16 mouse cellular contexts compared by ENCODE assay signal in the genomic region with DNA sequence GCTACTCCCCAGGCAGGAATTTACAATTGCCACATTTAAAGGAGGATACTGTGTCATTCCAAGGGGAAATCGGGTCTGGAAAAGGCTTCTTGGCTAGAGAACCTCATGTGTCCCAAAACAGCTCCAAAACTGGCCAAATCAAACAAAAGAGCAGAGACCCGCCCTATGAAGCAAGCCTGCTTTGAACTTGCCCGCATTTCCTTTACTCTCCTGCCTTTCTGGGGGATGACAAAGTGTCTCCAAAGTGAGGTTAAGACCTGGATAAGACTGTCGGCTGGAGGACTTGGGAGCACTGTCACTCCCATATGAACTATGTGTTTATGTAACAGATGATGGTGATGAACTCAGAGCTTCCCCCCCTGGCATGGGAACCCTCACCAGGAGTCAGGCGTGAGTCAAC. TPM values are rescaled to one million over a fixed set of nuclear protein-coding genes. Genes with fewer than 3 reads are reported as not detected.
A peak's percentile ranks its signal among the peaks of the same experiment; 100 is the strongest.
DNase-seq lines count a peak whose midpoint lies in the region; ATAC-seq and TF ChIP-seq lines count a peak whose summit lies in the region.
"Had no signal": no experiment of that assay in that cellular context is flagged by ENCODE, and none has a peak within 500 bp of the region (broad histone marks: within the 10 kb centered on the region; RNA-seq: fewer than 3 reads in every experiment).

No protein-coding gene starts in this region.

- dilution Hi-C loops in CH12.LX (cut with MboI; ENCODE audit: extremely low pct_ligation_motif_present, extremely low pct_unique_long_range_greater_than_20kb, low sequenced_read_pairs) = no loop called here

- in situ Hi-C loops in CH12.LX (cut with MboI; ENCODE audit: low pct_ligation_motif_present, low pct_unique_long_range_greater_than_20kb, low sequenced_read_pairs) = loop anchor here (25.0 kb wide), 1 partner anchor 654 kb away; no protein-coding TSS in a partner anchor

- no peak for DNase-seq in hindbrain, embryonic 14.5 days (ENCODE audit: low spot score)
- DNase-seq in 3134 (ENCODE audit: extremely low read depth, insufficient read length, low spot score) (peak; percentile 57), CH12.LX (ENCODE audit: extremely low read depth) (no peak)
- peak; percentile 84 to 85 for DNase-seq in heart, adult 9 months (ENCODE audit: low spot score in 2 of 2)
- no peak for DNase-seq in cerebellum, postnatal 4 days (ENCODE audit: low spot score in 2 of 2)
- no peak for DNase-seq in kidney, postnatal 10 days
- DNase-seq: cerebellum, adult 9-11 months; gastrocnemius, postnatal 14 days; left cerebral cortex, postnatal 4 days; liver, postnatal 0 days; right cerebral cortex, postnatal 25 days had no signal

- H3K36me3 ChIP-seq in hindbrain, embryonic 14.5 days (replicated peaks; ENCODE audit: control insufficient read depth, insufficient read depth) = peaks cover 19% of the 10 kb centered on the region
- peaks cover 4% of the 10 kb centered on the region; the same call in 1 of the 2 replicates for H3K36me3 ChIP-seq in hindbrain, embryonic 16.5 days (ENCODE audit: control insufficient read depth, insufficient read depth, low read length)
- peaks cover 7 to 15% of the 10 kb centered on the region in 2 experiments for H3K36me3 ChIP-seq in CH12.LX (replicated peaks in 1 of 2; ENCODE audit: control insufficient read depth in 1 of 2, insufficient read depth in 1 of 2, low read length in 1 of 2)

- H3K79me2 ChIP-seq in CH12.LX (replicated peaks; ENCODE audit: control insufficient read depth, extremely low read depth, insufficient read depth, poor library complexity, severe bottlenecking) = peaks cover 43% of the 10 kb centered on the region

- WGBS in hindbrain, embryonic 14.5 days = 75% methylated on average over 5 of the region's 5 CpGs
- 62% methylated on average over 5 of the region's 5 CpGs for WGBS in hindbrain, embryonic 16.5 days

- no peaks in the 10 kb centered on the region for H3K9me3 ChIP-seq in hindbrain, embryonic 14.5 days (ENCODE audit: control insufficient read depth, low read length)
- H3K9me3 ChIP-seq in hindbrain, embryonic 16.5 days (ENCODE audit: control insufficient read depth, low read length) = no peaks in the 10 kb centered on the region
- H3K9me3 ChIP-seq in CH12.LX (replicated peaks; ENCODE audit: low read length) = no peaks in the 10 kb centered on the region
- H3K9me3 ChIP-seq: embryonic facial prominence, embryonic 12.5 days; forebrain, embryonic 12.5 days; hindbrain, embryonic 10.5 days; megakaryocyte, embryonic 14.5 days had no signal

- no peak overlapping the region for H3K4me3 ChIP-seq in hindbrain, embryonic 14.5 days (replicated peaks; ENCODE audit: low read length)
- H3K4me3 ChIP-seq in hindbrain, embryonic 16.5 days (ENCODE audit: low read length) = no peak overlapping the region
- H3K4me3 ChIP-seq in CH12.LX (replicated peaks in 1 of 3; ENCODE audit: low read depth in 2 of 3, low read length in 2 of 3, poor library complexity in 1 of 3) = peak overlapping the region in 1 of 3 experiments; percentile 72
- H3K4me3 ChIP-seq: embryonic facial prominence, embryonic 12.5 days; forebrain, embryonic 12.5 days; hindbrain, embryonic 10.5 days; megakaryocyte, embryonic 14.5 days had no signal

- TF ChIP-seq RAD21 in CH12.LX (IDR thresholded peaks at IDR 0.05; ENCODE audit: low read depth, low read length) = no peak

- peak overlapping the region; percentile 47; the same call in 1 of the 2 replicates for H3K27ac ChIP-seq in hindbrain, embryonic 14.5 days
- no peak overlapping the region for H3K27ac ChIP-seq in hindbrain, embryonic 16.5 days (ENCODE audit: low read depth, low read length)
- peak overlapping the region; percentile 46; the same call in 1 of the 2 replicates for H3K27ac ChIP-seq in CH12.LX (ENCODE audit: insufficient read depth, low read depth)
- H3K27ac ChIP-seq: embryonic facial prominence, embryonic 12.5 days; forebrain, embryonic 12.5 days; hindbrain, embryonic 10.5 days had no signal

- no peak for ATAC-seq in hindbrain, embryonic 14.5 days (ENCODE audit: low FRiP score)
- no peak for ATAC-seq in hindbrain, embryonic 16.5 days
- ATAC-seq: liver, postnatal 0 days had no signal

- no peak for TF ChIP-seq EP300 in CH12.LX (IDR thresholded peaks at IDR 0.05; ENCODE audit: low read length)

- no peak overlapping the region for H3K9ac ChIP-seq in hindbrain, embryonic 14.5 days
- H3K9ac ChIP-seq in hindbrain, embryonic 16.5 days (ENCODE audit: low read depth, low read length) = no peak overlapping the region
- peak overlapping the region; percentile 25; the same call in 1 of the 2 replicates for H3K9ac ChIP-seq in CH12.LX (ENCODE audit: insufficient read depth, low read depth)
- H3K9ac ChIP-seq: embryonic facial prominence, embryonic 12.5 days; forebrain, embryonic 12.5 days; liver, postnatal 0 days had no signal

- no peak for TF ChIP-seq CTCF in CH12.LX (conservative IDR thresholded peaks at IDR 0.05 in 1 of 2, IDR thresholded peaks at IDR 0.05 in 1 of 2; ENCODE audit: low read depth in 2 of 2, low read length in 2 of 2)

- H3K4me2 ChIP-seq in hindbrain, embryonic 14.5 days (replicated peaks) = no peak overlapping the region
- no peak overlapping the region for H3K4me2 ChIP-seq in hindbrain, embryonic 16.5 days (ENCODE audit: low read length)
- peak overlapping the region; percentile 62; the same call in 1 of the 2 replicates for H3K4me2 ChIP-seq in CH12.LX (ENCODE audit: insufficient read depth, low read depth, poor library complexity, severe bottlenecking)
- H3K4me2 ChIP-seq: embryonic facial prominence, embryonic 12.5 days; forebrain, embryonic 12.5 days had no signal

- TF ChIP-seq POLR2A in CH12.LX (IDR thresholded peaks at IDR 0.05; ENCODE audit: low read depth, low read length) = no peak

- H3K27me3 ChIP-seq in hindbrain, embryonic 14.5 days (ENCODE audit: control insufficient read depth, insufficient read depth, low read length) = no peaks in the 10 kb centered on the region
- H3K27me3 ChIP-seq in hindbrain, embryonic 16.5 days (replicated peaks; ENCODE audit: control insufficient read depth, insufficient read depth, low read length) = no peaks in the 10 kb centered on the region
- H3K27me3 ChIP-seq in CH12.LX (replicated peaks) = no peaks in the 10 kb centered on the region
- H3K27me3 ChIP-seq: embryonic facial prominence, embryonic 12.5 days; forebrain, embryonic 12.5 days; megakaryocyte, embryonic 14.5 days had no signal

- peaks cover 14% of the 10 kb centered on the region for H3K4me1 ChIP-seq in hindbrain, embryonic 14.5 days (replicated peaks; ENCODE audit: control insufficient read depth, insufficient read depth, low read length)
- H3K4me1 ChIP-seq in hindbrain, embryonic 16.5 days (ENCODE audit: control insufficient read depth, insufficient read depth, low read depth, low read length) = peaks cover 3% of the 10 kb centered on the region
- peaks cover 38 to 88% of the 10 kb centered on the region in 2 experiments for H3K4me1 ChIP-seq in CH12.LX (ENCODE audit: control insufficient read depth in 1 of 2, insufficient read depth in 2 of 2)

TF ChIP-seq in CH12.LX, 34 proteins besides CTCF, POLR2A, EP300 and RAD21:
- no peak for TF ChIP-seq TBP (conservative IDR thresholded peaks at IDR 0.05; ENCODE audit: low read depth, low read length)
- TF ChIP-seq BHLHE40 (IDR thresholded peaks at IDR 0.05; ENCODE audit: low read depth, low read length) = no peak
- no peak for TF ChIP-seq E2F4 (IDR thresholded peaks at IDR 0.05; ENCODE audit: insufficient replicate concordance, low read depth, low read length)
- TF ChIP-seq CHD1 (IDR thresholded peaks at IDR 0.05; ENCODE audit: low read depth, low read length) = no peak

RNA-seq across cellular contexts. Expression of gene Kmt2e, which starts 26.1 kb away (rescaled TPM):
- polyA plus RNA-seq in hindbrain, embryonic 14.5 days (2014; fragmentation: Nextera tagmentation; extraction: Ambion mirVana) = 118 and 128 TPM in 2 replicates
- 139 and 143 TPM in 2 replicates for polyA plus RNA-seq in hindbrain, embryonic 16.5 days (2015; fragmentation: Nextera tagmentation; extraction: Ambion mirVana)
- total RNA-seq in CH12.LX (2012; rRNA removed) (21.2 and 21.3 TPM in 2 replicates), CH12.LX (2014; rRNA removed) (7.2 and 10.2 TPM in 2 replicates)
- 24.6 and 29.7 TPM in 2 replicates for polyA plus RNA-seq in CH12.LX (2012; ENCODE audit: insufficient read length, low read depth)

Comparison
In these comparisons a context has a peak if more than half of its experiments do, and no peak if none do; other contexts are left out.
1. DNase-seq: peak in 3134 (single experiment) and heart, adult 9 months (2 of 2); none in hindbrain, embryonic 14.5 days (single experiment), CH12.LX (single experiment), cerebellum, postnatal 4 days (0 of 2) and kidney, postnatal 10 days (single experiment).